Mouse (Mus musculus) lung, postnatal 0 days (tissue): ENCODE results near the gene Trio.

Experiments used
- CTCF ChIP-seq: IDR thresholded peaks from 2 replicates; pipeline ENCODE4 v1.5.1; 2016; ENCODE audit warnings: antibody characterized with exemption, mild to moderate bottlenecking
- EP300 ChIP-seq: IDR thresholded peaks from 2 replicates; pipeline ENCODE4 v1.6.1; 2016; ENCODE audit warnings: antibody characterized with exemption, mild to moderate bottlenecking, control low read depth

DNA sequence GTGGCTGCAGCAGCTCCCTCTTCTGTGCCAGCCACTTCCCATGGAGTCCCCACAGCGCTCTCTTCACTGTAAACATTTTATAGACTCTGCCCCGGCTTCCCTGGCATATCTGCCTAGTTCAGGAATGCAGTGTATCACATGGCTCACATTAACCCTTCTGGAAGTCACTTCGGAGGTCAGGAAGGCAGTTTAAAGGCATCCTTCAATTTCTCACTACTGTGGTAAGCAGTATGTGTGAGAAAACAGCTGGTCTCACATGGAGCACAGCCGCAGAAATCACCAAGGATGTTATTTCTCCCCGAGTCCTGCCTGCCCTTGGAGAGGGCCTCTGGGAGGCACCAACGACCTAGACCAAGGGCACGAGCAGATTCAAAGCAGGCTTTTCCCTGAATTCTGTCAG lies 215.4 kb downstream of the Trio start:
- TF ChIP-seq EP300 (peak; percentile 49; the same call in 1 of the 2 replicates), CTCF (peak; percentile 7; the same call in 1 of the 2 replicates)
